Mouse (Mus musculus): ENCODE data around the gene Spg7. TPM values are rescaled to one million over a fixed set of nuclear protein-coding genes. Genes with fewer than 3 reads are reported as not detected.

The Spg7 gene
- polyA plus RNA-seq, 1 experiment from 2014 or later = 47.3 TPM

DNA sequence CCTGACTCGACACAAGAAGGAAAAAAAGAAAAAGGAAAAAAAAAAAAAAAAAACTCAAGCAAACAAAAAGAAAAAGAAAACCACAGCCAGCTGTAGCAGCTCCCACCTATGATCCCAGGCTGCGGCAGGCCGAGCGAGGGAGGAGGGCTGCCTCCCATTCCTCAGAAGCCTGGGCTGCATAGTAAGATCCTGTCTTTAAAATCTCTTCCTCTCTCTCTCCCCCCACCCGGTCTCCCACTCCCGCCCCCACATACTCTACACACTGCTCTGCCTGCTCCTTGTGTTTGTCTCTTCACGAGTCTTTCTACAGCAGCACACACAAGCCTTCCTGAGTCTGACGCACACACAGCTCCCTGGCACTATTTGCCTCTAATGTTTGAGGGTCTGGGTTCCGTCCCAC is 59.3 kb downstream of the Spg7 start:
- 68% methylated on average over 9 of the region's 9 CpGs for WGBS
- H3K4me1 ChIP-seq = peaks cover 11% of the 10 kb centered on the region
- H3K27ac ChIP-seq = no peak overlapping the region
- no peaks in the 10 kb centered on the region for H3K9me3 ChIP-seq (replicated peaks)
- no peak for ATAC-seq
- no peak overlapping the region for H3K9ac ChIP-seq
- no peak overlapping the region for H3K4me2 ChIP-seq
- peaks cover 56% of the 10 kb centered on the region for H3K27me3 ChIP-seq
- no peak overlapping the region for H3K4me3 ChIP-seq
- H3K36me3 ChIP-seq (ENCODE audit: poor library complexity, severe bottlenecking) = no peaks in the 10 kb centered on the region

DNA sequence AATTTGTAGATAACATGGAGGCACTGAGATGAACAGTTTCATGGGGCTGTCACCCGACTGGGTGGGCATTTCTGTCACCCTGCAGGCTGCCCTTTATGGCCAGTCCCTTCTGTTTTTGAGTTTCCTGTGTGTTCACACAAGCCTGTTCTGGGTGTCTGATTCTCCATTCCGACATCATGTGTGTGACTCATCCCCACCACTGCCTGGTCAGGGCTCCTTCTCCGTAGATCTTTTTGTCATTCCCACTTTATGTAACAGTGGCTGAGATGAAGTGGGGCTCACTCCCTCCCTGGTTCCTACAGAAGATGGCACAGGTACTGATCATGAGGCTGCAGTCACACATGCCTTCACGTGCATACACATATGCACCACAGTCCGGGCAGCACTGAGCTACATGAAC is 59.9 kb downstream of the Spg7 start:
- Histone ChIP-seq H3K4me2 (no peak overlapping the region), H3K9ac (no peak overlapping the region), H3K9me3 (replicated peaks) (no peaks in the 10 kb centered on the region), H3K4me1 (peaks cover 5% of the 10 kb centered on the region), H3K36me3 (ENCODE audit: poor library complexity, severe bottlenecking) (no peaks in the 10 kb centered on the region), H3K4me3 (no peak overlapping the region), H3K27ac (no peak overlapping the region), H3K27me3 (peaks cover 54% of the 10 kb centered on the region)
- 84% methylated on average over 5 of the region's 5 CpGs for WGBS
- no peak for ATAC-seq

DNA sequence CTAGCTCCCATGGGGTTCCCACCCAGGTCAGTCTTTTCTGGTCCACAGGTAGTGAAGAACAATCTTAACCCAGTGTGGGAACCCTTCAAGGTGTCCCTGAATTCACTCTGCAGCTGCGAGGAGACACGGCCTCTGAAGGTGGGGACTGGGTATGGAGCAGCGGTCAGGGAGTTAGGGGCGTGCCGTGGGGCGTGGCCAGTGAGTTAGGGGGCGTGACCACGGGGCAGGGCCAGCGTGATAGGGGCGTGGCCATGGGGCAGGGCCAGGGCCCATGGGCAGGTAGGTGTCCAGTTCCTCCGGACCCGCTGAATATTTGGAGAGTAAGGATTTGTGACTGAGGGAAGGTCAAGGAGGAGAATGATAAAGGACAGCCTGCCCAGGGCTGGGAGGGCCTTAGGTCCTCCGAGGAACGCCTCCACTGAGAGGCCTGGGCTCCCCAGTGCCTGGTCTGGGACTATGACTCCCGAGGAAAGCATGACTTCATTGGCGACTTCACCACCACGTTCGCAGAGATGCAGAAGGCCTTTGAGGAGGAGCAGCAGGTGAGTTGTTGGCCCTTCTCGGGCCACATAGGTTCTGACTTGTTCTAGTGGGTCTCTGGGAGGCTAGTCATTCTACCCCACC is 63.6 kb downstream of the Spg7 start:
- Histone ChIP-seq H3K27ac (no peak overlapping the region), H3K36me3 (ENCODE audit: poor library complexity, severe bottlenecking) (no peaks in the 10 kb centered on the region), H3K4me2 (no peak overlapping the region), H3K4me1 (no peaks in the 10 kb centered on the region), H3K9me3 (replicated peaks) (no peaks in the 10 kb centered on the region), H3K4me3 (no peak overlapping the region), H3K27me3 (peaks cover 23% of the 10 kb centered on the region; the same call in 1 of the 2 replicates), H3K9ac (no peak overlapping the region)
- 4% methylated on average over 19 of the region's 19 CpGs for WGBS
- no peak for ATAC-seq

DNA sequence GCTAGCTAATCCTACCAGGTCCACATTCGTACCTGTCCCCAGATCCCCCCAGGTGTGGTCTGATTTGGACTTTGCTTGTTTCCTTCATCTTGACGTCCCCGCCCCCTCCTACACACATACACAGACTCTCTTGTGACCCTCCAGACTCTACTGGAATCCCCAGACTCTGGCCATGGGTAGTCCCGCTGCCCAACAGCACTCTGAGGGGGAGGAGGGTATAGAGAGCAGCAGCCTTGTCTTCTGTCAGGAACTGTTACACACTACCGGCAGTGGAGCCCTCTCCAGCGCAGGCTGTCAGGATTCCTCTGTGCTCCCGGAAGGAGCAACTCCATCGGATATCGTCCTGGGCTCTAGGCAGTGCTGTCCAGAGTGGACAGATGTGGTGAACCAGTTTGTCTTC is 68.3 kb downstream of the Spg7 start:
- 78% methylated on average over 9 of the region's 9 CpGs for WGBS
- Histone ChIP-seq H3K27ac (no peak overlapping the region), H3K36me3 (ENCODE audit: poor library complexity, severe bottlenecking) (no peaks in the 10 kb centered on the region), H3K4me3 (no peak overlapping the region), H3K9ac (no peak overlapping the region), H3K27me3 (peaks cover 11% of the 10 kb centered on the region; the same call in 1 of the 2 replicates), H3K9me3 (replicated peaks) (0 out of 2 replicates have a peak, but pooled peaks cover 3% of the 10 kb centered on the region), H3K4me1 (peaks cover 17% of the 10 kb centered on the region), H3K4me2 (no peak overlapping the region)
- no peak for ATAC-seq

DNA sequence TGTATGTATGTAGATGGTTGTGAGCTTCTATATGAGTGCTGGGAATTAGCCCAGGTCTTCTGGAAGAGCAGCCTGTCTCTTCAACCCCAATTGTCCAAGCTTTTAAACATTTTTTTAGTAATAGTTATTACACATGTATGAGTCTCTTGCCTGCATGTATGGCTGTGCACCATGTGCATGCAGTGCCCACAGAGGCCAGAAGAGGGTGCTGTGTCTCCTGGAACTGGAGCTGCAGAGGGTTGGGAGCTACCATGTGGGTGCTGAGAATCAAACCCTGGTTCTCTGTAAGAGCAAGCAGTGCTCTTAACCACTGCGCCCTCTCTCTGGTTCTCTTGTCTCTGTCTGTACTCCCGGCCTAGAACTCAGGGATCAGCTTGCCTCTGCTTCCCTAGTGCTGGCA is 70.2 kb downstream of the Spg7 start:
- Histone ChIP-seq H3K4me1 (peaks cover 33% of the 10 kb centered on the region), H3K9ac (no peak overlapping the region), H3K4me3 (no peak overlapping the region), H3K4me2 (no peak overlapping the region), H3K27me3 (no peaks in the 10 kb centered on the region), H3K27ac (no peak overlapping the region), H3K9me3 (replicated peaks) (0 out of 2 replicates have a peak, but pooled peaks cover 3% of the 10 kb centered on the region), H3K36me3 (ENCODE audit: poor library complexity, severe bottlenecking) (no peaks in the 10 kb centered on the region)
- ATAC-seq = no peak
- WGBS = 85% methylated on average over 2 of the region's 2 CpGs

DNA sequence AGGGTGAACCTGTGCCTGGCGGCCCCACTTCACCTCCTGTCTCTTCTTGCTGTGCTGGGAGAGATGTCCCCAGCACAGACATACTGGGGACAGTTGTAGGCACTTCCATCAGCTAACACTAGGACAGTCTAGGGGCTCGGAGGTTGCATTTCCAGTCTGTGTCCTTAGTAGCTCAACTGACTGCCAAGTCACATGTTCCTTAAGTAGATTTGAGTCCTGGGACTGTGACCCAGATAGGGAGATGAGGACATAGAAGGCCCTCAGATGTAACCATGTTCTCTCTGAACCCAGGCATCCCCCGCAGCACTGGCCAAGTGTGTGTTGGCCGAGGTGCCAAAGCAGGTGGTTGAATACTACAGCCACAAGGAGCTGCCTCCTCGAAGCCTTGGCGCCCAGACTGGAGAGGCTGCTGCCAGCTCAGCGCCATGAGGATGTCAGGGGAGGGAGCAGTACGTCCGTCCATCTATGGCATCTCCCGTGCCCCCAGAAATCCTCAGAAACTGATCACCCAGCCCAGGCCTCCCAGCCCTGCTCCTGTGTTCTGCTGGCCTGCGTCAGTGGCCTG is 71.5 kb downstream of the Spg7 start:
- peaks cover 42% of the 10 kb centered on the region for H3K4me1 ChIP-seq
- 0 out of 2 replicates have a peak, but pooled peaks cover 3% of the 10 kb centered on the region for H3K9me3 ChIP-seq (replicated peaks)
- H3K4me2 ChIP-seq = no peak overlapping the region
- H3K4me3 ChIP-seq = no peak overlapping the region
- ATAC-seq = no peak
- no peaks in the 10 kb centered on the region for H3K27me3 ChIP-seq
- H3K9ac ChIP-seq = no peak overlapping the region
- WGBS = 78% methylated on average over 11 of the region's 11 CpGs
- H3K36me3 ChIP-seq (ENCODE audit: poor library complexity, severe bottlenecking) = no peaks in the 10 kb centered on the region
- peak overlapping the region; percentile 84; the same call in 1 of the 2 replicates for H3K27ac ChIP-seq

DNA sequence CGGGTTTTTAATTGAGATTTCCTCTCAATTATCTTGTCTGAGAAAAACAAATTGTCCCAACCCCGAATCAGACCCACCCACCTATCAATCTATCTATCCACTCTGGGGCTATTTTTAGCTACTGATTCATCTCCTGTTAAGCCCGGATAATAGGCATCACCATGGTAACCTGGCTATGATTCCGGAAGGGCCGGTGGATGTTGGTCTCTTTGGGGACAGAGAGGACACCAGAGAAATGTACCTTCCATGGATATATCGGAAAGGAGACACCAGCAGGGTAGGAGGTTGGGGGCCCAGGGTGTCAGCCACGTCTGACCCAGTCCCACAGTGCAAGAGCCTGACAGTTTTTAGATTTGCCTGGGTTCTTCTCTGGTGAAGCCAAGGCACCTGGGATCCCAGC is 72.7 kb downstream of the Spg7 start:
- Histone ChIP-seq H3K4me1 (peaks cover 42% of the 10 kb centered on the region), H3K4me2 (peak overlapping the region; percentile 41), H3K27ac (peak overlapping the region; percentile 84), H3K4me3 (no peak overlapping the region), H3K27me3 (no peaks in the 10 kb centered on the region), H3K9ac (no peak overlapping the region), H3K9me3 (replicated peaks) (0 out of 2 replicates have a peak, but pooled peaks cover 3% of the 10 kb centered on the region), H3K36me3 (ENCODE audit: poor library complexity, severe bottlenecking) (no peaks in the 10 kb centered on the region)
- peak; percentile 44 for ATAC-seq
- WGBS = 8% methylated on average over 7 of the region's 7 CpGs

DNA sequence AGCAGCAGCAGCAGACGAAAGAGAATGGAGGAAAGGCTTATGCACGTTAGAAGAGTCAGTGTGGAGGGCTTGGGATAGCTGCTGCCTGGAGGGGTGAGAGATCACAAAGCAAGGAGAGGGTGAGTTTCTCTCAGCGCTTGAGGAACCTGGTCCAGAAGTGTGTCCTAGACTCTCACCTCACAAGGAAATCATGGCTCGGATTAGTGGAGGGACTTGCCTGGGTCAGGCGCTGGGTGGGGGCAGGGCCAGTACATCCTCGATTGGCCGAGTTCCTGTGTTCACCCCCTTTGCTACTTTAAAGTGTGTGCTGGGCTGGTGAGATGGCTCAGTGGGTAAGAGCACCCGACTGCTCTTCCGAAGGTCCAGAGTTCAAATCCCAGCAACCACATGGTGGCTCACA is 73.1 kb downstream of the Spg7 start:
- Histone ChIP-seq H3K36me3 (ENCODE audit: poor library complexity, severe bottlenecking) (no peaks in the 10 kb centered on the region), H3K4me3 (no peak overlapping the region), H3K9me3 (replicated peaks) (0 out of 2 replicates have a peak, but pooled peaks cover 3% of the 10 kb centered on the region), H3K4me1 (peaks cover 42% of the 10 kb centered on the region), H3K27me3 (no peaks in the 10 kb centered on the region), H3K27ac (peak overlapping the region; percentile 84), H3K4me2 (peak overlapping the region; percentile 41), H3K9ac (no peak overlapping the region)
- WGBS = 44% methylated on average over 9 of the region's 9 CpGs
- no peak for ATAC-seq

DNA sequence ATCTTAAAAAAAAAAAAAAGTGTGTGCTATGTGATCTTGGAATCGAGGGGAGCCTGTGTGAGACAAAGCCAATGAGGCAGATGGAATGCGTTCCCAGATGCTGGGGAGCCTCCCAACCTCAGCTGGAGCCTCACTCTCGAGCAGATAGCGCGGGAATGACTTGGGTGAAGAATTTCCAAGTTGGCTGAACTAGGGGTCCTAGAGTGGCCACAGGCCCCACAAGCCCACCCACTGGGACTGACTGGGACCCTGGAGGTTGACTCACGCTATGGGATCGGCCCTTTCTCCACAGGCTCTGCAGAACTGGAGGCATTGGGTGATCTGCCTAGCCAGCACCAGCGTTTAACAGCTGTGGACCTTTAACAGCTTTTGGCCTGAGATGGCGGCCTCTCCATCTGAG is 73.5 kb downstream of the Spg7 start:
- no peak for ATAC-seq
- Histone ChIP-seq H3K27ac (no peak overlapping the region), H3K9ac (no peak overlapping the region), H3K4me2 (no peak overlapping the region), H3K36me3 (ENCODE audit: poor library complexity, severe bottlenecking) (no peaks in the 10 kb centered on the region), H3K4me3 (no peak overlapping the region), H3K27me3 (no peaks in the 10 kb centered on the region), H3K4me1 (peaks cover 42% of the 10 kb centered on the region), H3K9me3 (replicated peaks) (0 out of 2 replicates have a peak, but pooled peaks cover 3% of the 10 kb centered on the region)
- WGBS = 85% methylated on average over 9 of the region's 9 CpGs

DNA sequence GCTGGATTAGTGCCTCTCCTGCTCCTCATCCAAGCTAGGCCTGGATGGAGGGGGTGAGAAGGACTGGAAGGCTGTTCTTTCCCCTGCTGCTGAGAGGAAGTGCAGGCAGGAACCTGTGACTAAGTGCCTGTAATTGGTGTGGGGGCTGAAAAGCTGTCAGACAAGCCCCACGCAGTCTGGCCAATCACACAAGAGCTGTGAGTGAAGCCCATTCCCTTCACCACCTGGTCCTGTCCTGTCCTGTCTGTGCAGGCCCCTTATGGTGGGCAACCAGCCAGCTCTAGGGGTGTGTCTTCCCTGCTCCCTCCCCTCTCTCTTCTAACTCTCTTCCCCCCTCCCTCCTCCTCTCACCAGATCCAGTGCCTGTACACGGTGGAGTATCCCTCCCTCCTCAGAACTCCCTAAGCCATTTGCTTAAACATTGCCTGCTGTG is 74.9 kb downstream of the Spg7 start:
- peak; percentile 89 for ATAC-seq

DNA sequence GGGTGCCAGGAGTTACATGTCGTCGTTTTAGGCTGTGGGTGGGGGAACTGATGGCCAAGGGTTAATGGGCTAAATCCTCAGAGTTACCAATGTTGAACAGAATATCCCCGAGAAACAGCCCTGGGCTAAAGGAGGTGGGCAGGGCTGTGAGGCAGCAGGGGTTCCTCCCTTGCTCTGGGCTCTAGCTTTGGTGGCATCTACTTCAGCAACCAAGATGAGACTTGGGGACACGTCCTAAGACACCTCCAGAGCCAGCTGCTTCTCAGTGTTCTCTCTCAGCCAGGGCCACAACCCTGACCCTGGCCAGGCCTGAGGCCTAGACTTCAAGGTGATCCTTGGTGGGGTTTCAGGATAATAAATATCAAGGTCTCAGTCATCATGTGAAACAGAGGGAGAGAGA is 76.0 kb downstream of the Spg7 start:
- no peak overlapping the region for H3K4me3 ChIP-seq
- 64% methylated on average over 4 of the region's 4 CpGs for WGBS
- no peak overlapping the region for H3K4me2 ChIP-seq
- H3K9ac ChIP-seq = no peak overlapping the region
- H3K36me3 ChIP-seq (ENCODE audit: poor library complexity, severe bottlenecking) = no peaks in the 10 kb centered on the region
- no peak for ATAC-seq
- H3K9me3 ChIP-seq (replicated peaks) = no peaks in the 10 kb centered on the region
- H3K27ac ChIP-seq = no peak overlapping the region
- H3K4me1 ChIP-seq = peaks cover 42% of the 10 kb centered on the region
- H3K27me3 ChIP-seq = no peaks in the 10 kb centered on the region

More for the DNA sequence above, 74.9 kb downstream of the Spg7 start:
- Histone ChIP-seq H3K9me3 (replicated peaks) (0 out of 2 replicates have a peak, but pooled peaks cover 3% of the 10 kb centered on the region), H3K27ac (peak overlapping the region; percentile 85), H3K36me3 (ENCODE audit: poor library complexity, severe bottlenecking) (no peaks in the 10 kb centered on the region), H3K4me1 (peaks cover 42% of the 10 kb centered on the region), H3K4me2 (no peak overlapping the region), H3K9ac (0 out of 2 replicates have a peak overlapping the region, but pooled peaks have one; percentile 22), H3K4me3 (no peak overlapping the region), H3K27me3 (no peaks in the 10 kb centered on the region)
- 4% methylated on average over 2 of the region's 2 CpGs for WGBS

DNA sequence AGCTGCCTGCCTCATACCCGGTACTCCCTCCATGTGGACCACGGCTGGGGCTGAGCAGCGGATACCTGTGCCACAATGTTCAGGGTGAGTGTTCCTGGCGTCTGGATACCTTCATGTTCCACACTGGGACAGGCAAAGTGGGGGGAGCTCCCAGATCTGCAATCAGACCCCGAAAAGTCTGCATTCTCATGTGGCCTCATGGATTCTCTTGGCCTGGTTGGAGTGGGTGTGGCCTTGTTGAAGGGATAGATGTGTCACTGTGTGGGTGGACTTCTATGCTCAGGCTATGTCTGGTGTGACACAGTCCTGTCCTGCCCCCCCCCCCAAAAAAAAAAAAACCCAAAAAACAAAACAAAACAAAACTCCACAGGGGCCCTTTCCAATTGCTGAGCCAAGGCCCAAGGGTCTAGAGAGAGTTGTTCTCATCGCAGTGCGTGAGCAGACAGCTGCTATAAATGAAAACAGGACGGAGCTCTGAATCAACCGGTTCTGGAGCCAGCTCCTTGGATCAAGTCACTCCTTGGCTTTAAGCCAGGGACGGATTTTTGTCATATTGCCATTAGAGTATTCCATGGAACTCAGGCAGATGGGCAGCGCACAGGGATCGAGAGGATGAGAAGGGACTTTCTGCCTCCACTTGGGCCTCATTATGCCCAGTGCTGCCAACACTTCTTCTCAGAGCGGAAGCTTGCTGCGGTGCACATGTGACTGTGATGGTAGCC is 79.2 kb downstream of the Spg7 start:
- Histone ChIP-seq H3K27me3 (no peaks in the 10 kb centered on the region), H3K9me3 (replicated peaks) (no peaks in the 10 kb centered on the region), H3K9ac (no peak overlapping the region), H3K4me2 (no peak overlapping the region), H3K36me3 (ENCODE audit: poor library complexity, severe bottlenecking) (no peaks in the 10 kb centered on the region), H3K27ac (no peak overlapping the region), H3K4me1 (peaks cover 19% of the 10 kb centered on the region), H3K4me3 (no peak overlapping the region)
- 75% methylated on average over 14 of the region's 14 CpGs for WGBS
- ATAC-seq = peak; percentile 41; the same call in 1 of the 2 replicates

All from forebrain, embryonic 13.5 days (tissue).